Mouse (Mus musculus) embryonic facial prominence, embryonic 12.5 days (tissue): ENCODE results near the gene Aif1. TPM values are rescaled to one million over a fixed set of nuclear protein-coding genes. Genes with fewer than 3 reads are reported as not detected.

Experiments used
- ATAC-seq: fragments of 200-750 bp; cut with Nextera tagmentation; 2 replicates; pipeline ENCODE4 v1.8.0; 2017; ENCODE audit not compliant: insufficient number of reproducible peaks, insufficient read depth, low FRiP score, low TSS enrichment
- H3K27ac ChIP-seq: fragments of 300-500 bp; sonication (generic); 2 replicates; pipeline ENCODE4 v1.5.1; 2016; ENCODE audit warnings: mild to moderate bottlenecking
- H3K27me3 ChIP-seq: fragments of 300-500 bp; sonication (generic); 2 replicates; pipeline ENCODE4 v1.6.1; 2016; ENCODE audit warnings: mild to moderate bottlenecking, moderate library complexity
- H3K36me3 ChIP-seq: fragments of 300-500 bp; sonication (generic); 2 replicates; pipeline ENCODE4 v1.6.1; 2016; ENCODE audit warnings: mild to moderate bottlenecking
- H3K4me1 ChIP-seq: fragments of 300-500 bp; sonication (generic); 2 replicates; pipeline ENCODE4 v1.6.1; 2016
- H3K4me2 ChIP-seq: fragments of 300-500 bp; sonication (generic); replicated peaks from 2 replicates; pipeline ENCODE4 v1.6.1; 2016; ENCODE audit warnings: mild to moderate bottlenecking, moderate library complexity
- H3K4me3 ChIP-seq: fragments of 300-500 bp; sonication (generic); 2 replicates; pipeline ENCODE4 v1.5.1; 2016; ENCODE audit warnings: mild to moderate bottlenecking
- H3K9ac ChIP-seq: fragments of 300-500 bp; sonication (generic); 2 replicates; pipeline ENCODE4 v1.6.1; 2016; ENCODE audit warnings: mild to moderate bottlenecking, moderate library complexity
- H3K9me3 ChIP-seq: fragments of 300-500 bp; sonication (generic); 2 replicates; pipeline ENCODE4 v1.6.1; 2016; ENCODE audit warnings: mild to moderate bottlenecking, moderate library complexity
- WGBS: fragments of 180-500 bp; shearing (Covaris S2); methylation state at CpG from one replicate; pipeline ENCODE4 v1.1.7; 2016; 5-methylcytosine and 5-hydroxymethylcytosine counted together
- polyA plus RNA-seq: library from polyadenylated mRNA; unstranded; fragments of >200 nt; fragmentation: Nextera tagmentation; extraction: Ambion mirVana; gene quantifications from 2 replicates; pipeline ENCODE4 v1.2.1, GENCODE M21; 2016

The Aif1 gene
- polyA plus RNA-seq, 1 experiment from 2014 or later: 7.0 TPM

DNA sequence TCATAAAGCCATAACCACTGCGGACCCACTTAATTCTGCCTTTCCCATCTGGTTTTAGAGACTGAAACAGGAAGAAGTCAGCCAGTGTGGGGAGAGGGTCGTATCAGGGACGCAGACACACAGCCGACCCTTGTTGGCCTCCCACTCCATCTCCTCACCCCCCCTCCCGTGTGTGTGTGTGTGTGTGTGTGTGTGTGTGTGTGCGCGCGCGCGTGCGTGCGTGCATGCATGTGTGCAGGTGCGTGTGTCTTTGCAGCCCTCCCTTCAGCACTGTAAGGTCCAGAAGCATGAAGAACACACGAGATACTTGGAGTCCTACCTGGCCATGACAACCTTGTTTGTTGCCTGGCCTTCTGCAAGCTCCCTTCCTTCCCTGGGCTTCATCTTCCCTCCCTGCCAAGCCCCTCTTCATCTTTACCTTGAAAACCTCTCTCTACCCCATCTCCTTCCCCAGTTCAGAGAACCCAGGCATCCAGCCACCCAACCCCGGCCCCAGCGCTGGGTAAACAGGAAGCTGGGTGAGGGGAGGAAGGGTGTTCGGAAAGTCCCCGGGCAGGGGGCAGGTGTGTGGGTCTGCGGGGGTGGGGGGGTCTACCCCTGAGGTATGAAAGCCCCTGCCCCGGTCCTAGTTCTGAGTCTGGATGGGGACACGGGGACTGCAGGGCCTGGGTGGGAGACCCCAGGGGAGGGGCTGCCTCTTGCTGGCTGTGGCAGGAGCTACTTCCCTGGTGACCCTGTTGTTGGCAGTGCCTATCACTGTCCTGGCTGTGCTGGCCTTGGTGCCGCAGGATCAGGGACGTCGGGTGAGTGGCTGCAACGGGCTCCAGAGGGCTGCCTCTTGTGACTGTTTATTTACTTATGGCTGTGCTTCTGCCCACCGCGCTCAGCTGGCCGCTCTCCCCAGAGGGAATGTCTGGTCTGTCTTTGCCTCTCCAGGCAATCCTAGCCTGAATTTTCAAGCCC lies 18.3 kb upstream of the Aif1 start, which contains the start of gene Ltb:
TSS of gene Ltb (plus strand) at position 559 of the 963 bp plus-strand sequence.
- Histone ChIP-seq H3K36me3 (no peaks in the 10 kb centered on the region), H3K27me3 (peaks cover 50% of the 10 kb centered on the region), H3K9ac (peak within 1 kb of the TSS; percentile 52; the same call in 1 of the 2 replicates), H3K4me2 (peak within 1 kb of the TSS; percentile 68), H3K4me1 (peaks cover 20% of the 10 kb centered on the region), H3K9me3 (no peaks in the 10 kb centered on the region), H3K27ac (no peak within 1 kb of the TSS), H3K4me3 (peak within 1 kb of the TSS; percentile 40)
- no peak for ATAC-seq
- WGBS: 58% methylated on average over 26 of the region's 28 CpGs

DNA sequence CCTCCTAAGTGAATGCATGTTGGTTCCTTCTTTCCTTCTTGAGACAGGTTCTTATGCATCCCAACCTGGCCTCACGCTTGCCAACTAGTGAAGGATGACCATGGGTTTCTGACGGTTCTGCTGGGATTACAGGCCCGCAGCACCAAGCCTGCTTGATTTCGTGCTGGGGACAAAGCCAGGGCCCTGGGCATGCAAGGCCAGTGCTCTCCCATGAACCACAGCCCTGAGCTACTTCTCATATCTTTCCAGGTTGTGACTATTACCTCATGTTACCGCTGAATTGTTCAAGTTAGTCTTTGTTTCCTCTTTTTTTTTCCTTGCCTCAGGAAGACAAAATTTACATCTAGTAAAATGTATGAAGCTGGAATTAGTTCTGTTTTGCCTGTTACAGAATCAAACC lies 17.1 kb upstream of the Aif1 start:
- peaks cover 17% of the 10 kb centered on the region for H3K4me1 ChIP-seq
- WGBS: 82% methylated on average over 5 of the region's 5 CpGs

DNA sequence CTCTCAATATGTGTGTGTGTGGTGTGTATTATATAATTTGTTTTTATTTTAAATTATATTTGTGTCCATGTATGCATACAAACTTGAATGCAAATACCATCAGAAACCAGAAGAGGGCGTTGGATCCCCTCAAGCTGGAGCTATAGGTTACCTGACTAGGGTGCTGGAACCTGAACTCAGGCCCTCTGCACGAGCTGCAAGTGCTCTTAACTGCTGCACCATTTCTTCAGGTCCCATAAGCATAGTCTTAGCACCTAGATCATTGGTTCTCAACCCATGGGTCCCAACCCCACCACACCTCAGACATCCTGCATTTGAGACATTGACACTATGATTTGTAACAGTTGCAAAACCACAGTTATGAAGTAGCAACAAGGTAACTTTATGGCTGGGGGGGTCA lies 15.9 kb upstream of the Aif1 start:
- Histone ChIP-seq H3K36me3 (no peaks in the 10 kb centered on the region), H3K27ac (no peak overlapping the region), H3K4me1 (peaks cover 17% of the 10 kb centered on the region), H3K9ac (no peak overlapping the region), H3K9me3 (no peaks in the 10 kb centered on the region), H3K4me3 (no peak overlapping the region), H3K4me2 (no peak overlapping the region), H3K27me3 (peaks cover 36% of the 10 kb centered on the region)
- no peak for ATAC-seq
- WGBS: 75% methylated on average over 2 of the region's 2 CpGs

More for the DNA sequence above, 17.1 kb upstream of the Aif1 start:
- Histone ChIP-seq H3K4me2 (no peak overlapping the region), H3K36me3 (no peaks in the 10 kb centered on the region), H3K4me3 (no peak overlapping the region), H3K9me3 (no peaks in the 10 kb centered on the region), H3K27ac (no peak overlapping the region), H3K9ac (no peak overlapping the region), H3K27me3 (peaks cover 43% of the 10 kb centered on the region)
- ATAC-seq: no peak

DNA sequence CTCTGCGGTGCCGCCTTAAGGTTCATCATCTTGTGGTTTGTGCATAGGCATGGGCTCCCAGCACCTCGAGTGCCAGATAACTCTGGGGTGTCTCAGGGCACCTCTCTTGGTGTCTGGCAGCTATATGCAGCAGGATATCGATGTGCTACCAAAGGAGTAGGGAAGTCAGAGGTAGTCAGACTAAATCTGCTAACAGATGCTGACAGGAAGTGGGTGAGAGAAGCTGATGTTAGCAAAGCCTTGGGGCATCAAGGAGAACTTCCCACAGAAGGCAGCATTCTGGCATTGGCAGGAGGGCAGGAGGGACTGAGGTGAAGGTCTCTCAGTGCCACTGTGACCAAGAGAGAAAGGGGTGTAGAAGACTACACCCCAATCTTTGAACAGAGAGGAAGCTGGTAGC lies 14.2 kb upstream of the Aif1 start:
- Histone ChIP-seq H3K4me3 (no peak overlapping the region), H3K9ac (no peak overlapping the region), H3K9me3 (no peaks in the 10 kb centered on the region), H3K36me3 (no peaks in the 10 kb centered on the region), H3K27me3 (peaks cover 20% of the 10 kb centered on the region), H3K4me2 (no peak overlapping the region), H3K4me1 (peaks cover 12% of the 10 kb centered on the region), H3K27ac (no peak overlapping the region)
- ATAC-seq: no peak
- WGBS: 75% methylated on average over 4 of the region's 4 CpGs

DNA sequence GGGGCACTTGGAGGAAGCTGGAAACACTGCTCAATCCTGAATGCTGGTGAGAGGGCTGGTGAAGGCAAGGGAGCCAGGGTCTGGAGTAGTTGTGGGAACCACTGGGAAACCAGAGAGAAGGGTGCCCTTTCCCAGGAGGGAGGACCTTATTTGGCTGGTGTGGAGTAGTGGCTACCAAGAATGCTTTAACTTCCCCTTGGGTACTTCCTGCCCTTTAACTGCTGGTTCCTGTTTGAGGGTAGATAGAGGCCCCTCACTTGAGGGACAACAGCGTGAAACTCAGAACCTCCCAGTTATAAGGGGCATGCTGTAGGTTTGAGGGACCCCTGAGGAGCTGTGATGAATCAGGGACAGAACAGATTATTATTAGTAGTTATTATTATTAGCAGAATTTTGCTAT lies 13.3 kb upstream of the Aif1 start:
- Histone ChIP-seq H3K4me1 (peaks cover 7% of the 10 kb centered on the region), H3K4me2 (no peak overlapping the region), H3K36me3 (no peaks in the 10 kb centered on the region), H3K9me3 (no peaks in the 10 kb centered on the region), H3K27ac (no peak overlapping the region), H3K4me3 (no peak overlapping the region), H3K9ac (no peak overlapping the region), H3K27me3 (peaks cover 11% of the 10 kb centered on the region)
- no peak for ATAC-seq
- 54% methylated on average over 1 of the region's 1 CpGs for WGBS

DNA sequence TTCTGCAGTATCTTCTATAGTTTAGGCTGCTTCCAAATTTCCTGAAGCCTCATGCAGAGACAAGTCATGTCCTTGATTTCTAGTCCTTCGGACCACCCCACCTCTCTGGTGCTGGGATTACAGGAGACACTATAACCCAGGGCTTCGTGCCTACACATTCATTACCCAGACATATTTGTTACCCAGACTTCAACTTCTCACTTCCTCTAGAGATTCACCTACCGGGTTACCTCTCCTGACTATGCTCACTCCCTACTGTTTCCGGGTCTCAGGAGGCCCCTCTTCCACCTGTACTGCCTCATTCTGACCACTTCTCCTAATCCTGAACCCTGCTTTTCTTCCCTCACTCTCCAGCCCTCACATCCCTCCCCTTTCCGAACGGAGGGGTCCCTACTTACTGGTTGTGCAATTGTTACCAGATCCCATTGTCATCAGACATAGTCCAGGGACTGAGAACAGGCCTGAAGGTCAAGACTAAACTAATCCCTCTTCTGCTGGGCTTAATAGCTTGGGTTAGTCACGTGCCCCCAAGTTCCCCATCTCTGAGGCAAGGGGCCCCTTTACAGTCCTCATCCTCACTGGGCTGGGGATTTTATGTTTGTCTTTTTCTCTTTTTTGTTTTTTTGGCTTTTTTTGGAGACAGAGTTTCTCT lies 12.2 kb upstream of the Aif1 start, which contains the start of gene Lst1:
TSS of gene Lst1 (minus strand) at position 481 of the 652 bp plus-strand sequence.
- Histone ChIP-seq H3K4me2 (no peak within 1 kb of the TSS), H3K27ac (no peak within 1 kb of the TSS), H3K4me1 (peaks cover 7% of the 10 kb centered on the region), H3K36me3 (no peaks in the 10 kb centered on the region), H3K9me3 (no peaks in the 10 kb centered on the region), H3K9ac (no peak within 1 kb of the TSS), H3K4me3 (no peak within 1 kb of the TSS), H3K27me3 (no peaks in the 10 kb centered on the region)
- WGBS: 71% methylated on average over 7 of the region's 7 CpGs
- no peak for ATAC-seq

DNA sequence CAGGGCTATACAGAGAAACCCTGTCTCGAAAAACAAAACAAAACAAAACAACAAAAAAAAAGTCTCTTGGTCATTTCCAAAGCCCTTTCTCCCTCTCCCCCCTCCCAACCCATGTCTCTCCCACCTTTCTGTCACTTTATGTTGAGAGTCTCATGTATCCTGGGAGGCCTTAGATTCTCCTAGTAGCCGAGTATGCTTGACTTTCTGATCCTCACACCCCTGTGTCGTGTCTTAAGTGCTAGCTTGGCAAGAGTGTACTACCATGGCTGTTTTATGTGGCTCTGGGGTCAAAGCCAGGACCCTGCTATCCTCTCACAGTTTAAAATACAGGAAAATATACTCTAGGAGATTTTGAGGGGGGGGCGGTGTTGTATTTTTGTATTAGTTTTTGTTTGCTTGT lies 11.5 kb upstream of the Aif1 start:
- 73% methylated on average over 4 of the region's 4 CpGs for WGBS
- Histone ChIP-seq H3K4me2 (no peak overlapping the region), H3K9me3 (no peaks in the 10 kb centered on the region), H3K36me3 (no peaks in the 10 kb centered on the region), H3K9ac (no peak overlapping the region), H3K4me3 (no peak overlapping the region), H3K27me3 (no peaks in the 10 kb centered on the region), H3K27ac (no peak overlapping the region), H3K4me1 (peaks cover 7% of the 10 kb centered on the region)
- ATAC-seq: no peak

DNA sequence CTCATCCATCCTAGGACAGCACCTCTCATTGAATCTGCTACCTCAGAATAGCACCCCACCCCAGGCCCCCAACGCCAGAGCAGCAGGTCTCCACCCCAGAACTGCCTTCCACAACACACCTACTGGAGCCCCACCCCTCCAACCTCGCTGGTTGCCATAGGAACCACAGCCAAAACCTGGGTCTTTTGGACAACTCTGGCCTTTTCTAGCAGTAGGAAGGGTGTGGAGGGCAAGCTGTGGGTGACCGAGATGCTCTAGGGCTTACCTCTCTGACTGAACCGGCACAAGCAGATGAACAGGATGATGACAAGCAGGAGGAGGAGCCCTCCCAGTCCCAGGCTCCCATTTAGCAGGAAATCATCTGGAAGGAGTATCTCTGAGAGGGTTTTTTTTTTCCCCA lies 10.8 kb upstream of the Aif1 start:
- no peak overlapping the region for H3K9ac ChIP-seq
- no peaks in the 10 kb centered on the region for H3K36me3 ChIP-seq
- no peaks in the 10 kb centered on the region for H3K27me3 ChIP-seq
- no peaks in the 10 kb centered on the region for H3K9me3 ChIP-seq
- WGBS: 2% methylated on average over 4 of the region's 4 CpGs
- peak overlapping the region; percentile 37 for H3K4me3 ChIP-seq
- H3K4me1 ChIP-seq: peaks cover 7% of the 10 kb centered on the region
- H3K27ac ChIP-seq: peak overlapping the region; percentile 77
- H3K4me2 ChIP-seq: peak overlapping the region; percentile 55
- no peak for ATAC-seq

DNA sequence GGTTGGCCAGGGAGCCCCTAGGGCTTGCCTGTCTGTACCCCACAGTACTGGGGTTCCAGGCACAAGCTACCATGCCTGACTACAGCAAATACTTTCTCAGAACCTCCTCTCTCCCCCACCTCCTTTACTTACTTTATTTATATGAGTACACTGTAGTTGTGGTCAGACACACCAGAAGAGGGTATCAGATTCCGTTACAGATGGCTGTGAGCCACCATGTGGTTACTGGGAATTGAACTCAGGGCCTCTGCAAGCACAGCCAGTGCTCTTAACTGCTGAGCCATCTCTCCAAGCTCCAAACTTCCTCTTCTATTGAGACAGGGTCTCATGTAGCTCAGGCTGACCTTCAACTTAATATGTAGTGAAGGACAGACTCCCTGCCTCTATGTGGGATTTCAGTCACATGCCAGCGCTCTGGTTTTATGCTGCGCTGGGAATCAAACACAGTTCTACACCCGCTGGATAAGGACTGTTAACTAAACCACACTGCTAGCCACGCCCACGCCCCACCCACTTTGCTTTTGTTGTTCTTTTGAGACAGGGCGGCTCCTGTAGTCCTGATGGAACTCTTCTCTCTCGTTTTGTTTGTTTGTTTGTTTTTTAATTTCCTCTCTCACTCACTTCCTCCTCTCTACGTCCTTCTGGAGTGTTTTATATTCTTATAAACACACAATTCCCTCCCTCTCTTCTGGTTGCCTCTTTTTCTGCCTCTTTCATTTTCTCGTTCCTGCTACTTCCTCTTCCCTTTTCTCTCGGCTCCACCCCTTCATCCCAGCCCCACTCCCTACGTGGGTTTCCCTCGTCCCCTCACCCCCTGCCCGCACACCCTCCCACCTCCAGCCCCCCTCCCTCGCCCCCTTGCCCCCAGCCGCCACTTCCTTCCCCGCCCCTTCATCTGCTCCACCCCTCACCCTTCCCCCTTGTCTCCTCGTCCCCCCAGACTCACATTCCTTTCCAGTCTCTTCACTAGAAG lies 10.1 kb upstream of the Aif1 start:
- Histone ChIP-seq H3K9ac (peak overlapping the region; percentile 38; the same call in 1 of the 2 replicates), H3K36me3 (no peaks in the 10 kb centered on the region), H3K27me3 (no peaks in the 10 kb centered on the region), H3K27ac (peak overlapping the region; percentile 77), H3K4me3 (peak overlapping the region; percentile 37), H3K4me2 (peak overlapping the region; percentile 55), H3K4me1 (peaks cover 7% of the 10 kb centered on the region), H3K9me3 (no peaks in the 10 kb centered on the region)
- 3% methylated on average over 17 of the region's 18 CpGs for WGBS
- ATAC-seq: 0 out of 2 replicates have a peak, but pooled peaks have one; percentile 29

DNA sequence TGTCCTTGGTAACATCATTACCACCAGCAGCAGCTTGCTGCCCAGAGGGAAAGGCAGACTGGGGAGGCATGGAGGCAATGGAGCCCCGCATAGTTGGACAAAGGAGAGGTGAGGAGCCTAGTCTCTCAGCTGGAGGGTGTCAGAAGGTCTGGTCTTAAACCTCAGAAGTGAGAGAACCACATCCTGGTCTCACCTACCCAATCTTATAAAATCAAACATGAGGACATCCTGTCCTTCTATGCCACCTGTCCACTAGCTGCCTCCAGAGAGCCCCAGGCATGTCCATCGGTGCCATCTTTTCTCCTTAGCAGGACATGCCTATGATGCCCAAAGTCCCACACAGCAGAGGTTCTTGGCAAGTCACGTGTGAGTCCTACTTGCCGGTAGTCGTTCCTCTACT lies 4.2 kb upstream of the Aif1 start:
- no peaks in the 10 kb centered on the region for H3K27me3 ChIP-seq
- 89% methylated on average over 5 of the region's 5 CpGs for whole genome bisulfite sequencing
- no peak overlapping the region for H3K4me2 ChIP-seq
- H3K4me3 ChIP-seq: no peak overlapping the region
- no peak for ATAC-seq
- H3K9ac ChIP-seq: no peak overlapping the region
- H3K9me3 ChIP-seq: no peaks in the 10 kb centered on the region
- no peaks in the 10 kb centered on the region for H3K36me3 ChIP-seq
- no peaks in the 10 kb centered on the region for H3K4me1 ChIP-seq
- H3K27ac ChIP-seq: no peak overlapping the region

DNA sequence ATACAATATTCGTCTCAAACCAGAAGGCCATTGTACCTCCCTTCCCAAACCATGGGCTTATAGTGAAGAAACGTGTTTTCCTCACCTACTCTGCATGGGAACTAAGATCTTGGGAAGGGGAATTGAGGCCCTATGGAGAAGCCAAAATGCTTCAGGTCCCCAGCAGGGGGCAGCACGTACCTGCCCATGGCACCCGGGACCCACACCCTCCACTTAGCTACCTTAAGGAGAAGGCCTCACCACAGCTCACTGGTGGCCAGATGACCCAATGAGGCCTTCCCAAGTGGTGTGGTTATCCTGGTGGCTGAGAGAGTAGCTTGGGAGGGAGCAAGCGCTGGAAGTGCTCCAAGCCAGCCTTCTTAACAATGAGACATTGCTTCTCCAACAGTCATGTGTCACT lies 2.7 kb upstream of the Aif1 start:
- H3K9me3 ChIP-seq: no peaks in the 10 kb centered on the region
- peak; percentile 43; the same call in 1 of the 2 replicates for ATAC-seq
- H3K4me2 ChIP-seq: no peak overlapping the region
- H3K36me3 ChIP-seq: no peaks in the 10 kb centered on the region
- H3K4me1 ChIP-seq: no peaks in the 10 kb centered on the region
- no peaks in the 10 kb centered on the region for H3K27me3 ChIP-seq
- WGBS: 10% methylated on average over 5 of the region's 5 CpGs
- H3K27ac ChIP-seq: no peak overlapping the region
- no peak overlapping the region for H3K4me3 ChIP-seq
- no peak overlapping the region for H3K9ac ChIP-seq
